Mouse (Mus musculus): ENCODE data around the gene Bcl7a. TPM values are rescaled to one million over a fixed set of nuclear protein-coding genes. Genes with fewer than 3 reads are reported as not detected.

Gene Bcl7a
- total RNA-seq, 2 experiments from 2014 or later: 14.1 to 14.8 TPM

DNA sequence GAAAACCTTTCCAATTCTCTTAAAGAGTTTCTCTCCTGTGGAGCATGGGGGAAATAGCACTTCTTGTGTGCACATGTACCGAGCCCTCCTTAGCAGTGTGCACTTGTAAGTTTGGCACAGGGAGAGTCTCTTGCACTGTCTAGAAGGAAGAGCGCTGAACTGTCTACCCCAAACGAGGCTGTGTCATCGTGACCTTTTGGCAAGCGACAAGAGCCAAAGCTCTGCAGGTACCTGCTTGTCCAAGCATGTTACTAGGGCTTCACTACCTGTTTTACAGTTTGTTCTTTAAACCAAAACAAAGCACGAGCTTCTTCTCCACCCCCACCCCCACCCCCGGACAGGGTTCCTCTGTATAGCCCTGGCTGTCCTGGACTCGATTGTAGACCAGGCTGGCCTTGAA is 15.9 kb upstream of the Bcl7a start:
- no peak for DNase-seq

DNA sequence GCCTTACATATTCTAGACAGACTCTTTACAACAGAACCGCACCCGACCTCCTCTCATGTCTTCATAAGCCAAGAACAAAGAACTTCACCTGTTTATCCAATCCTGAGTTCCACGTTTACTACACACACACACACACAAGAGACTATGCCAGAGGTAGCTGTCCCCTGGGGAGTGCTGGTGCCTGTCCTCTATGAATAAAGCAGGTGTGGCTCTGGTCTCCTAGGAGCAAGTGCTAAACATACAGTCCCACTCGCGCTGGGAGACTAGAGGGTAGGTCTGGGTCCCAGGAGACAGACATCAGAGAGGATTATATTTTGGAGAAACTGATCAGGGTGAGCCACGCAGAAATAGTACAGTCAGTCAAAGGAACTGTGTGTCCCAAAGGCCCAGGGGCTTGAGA is 10.1 kb upstream of the Bcl7a start:
- DNase-seq: no peak

DNA sequence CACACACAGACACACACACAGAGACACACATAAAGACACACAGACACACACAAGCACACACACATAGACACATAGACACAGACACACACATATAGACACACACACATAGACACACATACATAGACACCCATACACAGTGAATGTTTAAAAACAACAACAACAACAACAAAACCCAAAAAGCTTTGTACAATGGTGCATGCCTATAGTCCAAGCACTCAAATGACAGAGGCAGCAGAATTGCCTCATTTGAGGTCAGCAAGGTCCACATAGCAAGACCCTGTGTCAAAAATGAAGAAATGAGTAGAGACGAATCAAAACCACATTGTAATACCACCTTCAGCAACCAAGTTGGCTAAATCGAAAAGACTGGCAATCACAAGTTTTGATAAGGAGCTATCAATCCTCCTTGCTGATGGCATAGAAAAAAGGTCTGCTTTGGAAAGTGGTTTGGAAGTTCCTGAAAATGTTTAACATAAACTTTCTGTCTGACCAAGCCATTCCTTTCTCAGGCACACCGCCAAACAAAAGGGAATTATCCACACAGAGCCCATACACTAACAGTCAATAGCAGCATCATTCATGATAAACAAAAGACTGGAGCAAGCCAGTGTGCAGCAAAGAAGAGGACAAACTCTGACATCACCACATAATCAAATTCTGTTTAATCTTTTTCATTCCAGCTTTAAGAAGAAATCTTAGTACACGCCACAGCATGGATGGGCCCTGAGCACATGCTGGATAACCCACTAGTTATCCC is 7.3 kb upstream of the Bcl7a start:
- no peak for DNase-seq

DNA sequence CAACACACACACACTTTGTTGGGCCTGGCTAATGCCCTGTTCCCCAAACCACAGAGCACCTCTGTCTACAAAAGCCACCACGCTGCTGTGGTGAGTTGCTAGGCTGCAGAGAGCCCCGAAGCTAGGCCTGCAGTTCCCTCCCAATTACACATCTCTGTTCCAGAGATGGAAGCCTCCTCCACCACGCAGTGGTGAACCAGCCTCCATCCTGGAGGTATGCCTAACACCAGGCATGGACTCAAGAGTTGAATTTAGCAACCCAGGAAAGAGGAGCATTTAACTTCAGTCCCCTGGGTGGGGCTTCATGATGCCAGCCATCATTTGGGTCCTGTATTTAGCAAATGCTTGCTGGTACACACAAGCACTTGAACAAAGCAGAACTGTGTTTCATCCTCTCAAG is 5.2 kb upstream of the Bcl7a start:
- no peak for DNase-seq

DNA sequence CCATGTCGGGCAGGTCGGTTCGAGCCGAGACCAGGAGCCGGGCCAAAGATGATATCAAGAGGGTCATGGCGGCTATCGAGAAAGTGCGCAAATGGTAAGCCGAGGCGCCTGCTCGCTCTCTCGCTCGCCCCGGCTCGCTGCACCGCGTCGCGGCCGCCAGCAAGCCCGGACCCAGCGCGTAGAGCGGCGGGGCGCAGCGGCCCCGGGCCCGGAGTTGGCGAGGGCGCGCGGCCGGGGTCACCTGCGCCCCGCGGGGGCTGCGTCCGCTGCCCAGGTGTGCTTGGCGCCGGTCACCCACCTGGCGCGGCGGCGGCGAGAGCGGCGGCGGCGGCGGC is 961 bp downstream of the Bcl7a start:
- DNase-seq: no peak

DNA sequence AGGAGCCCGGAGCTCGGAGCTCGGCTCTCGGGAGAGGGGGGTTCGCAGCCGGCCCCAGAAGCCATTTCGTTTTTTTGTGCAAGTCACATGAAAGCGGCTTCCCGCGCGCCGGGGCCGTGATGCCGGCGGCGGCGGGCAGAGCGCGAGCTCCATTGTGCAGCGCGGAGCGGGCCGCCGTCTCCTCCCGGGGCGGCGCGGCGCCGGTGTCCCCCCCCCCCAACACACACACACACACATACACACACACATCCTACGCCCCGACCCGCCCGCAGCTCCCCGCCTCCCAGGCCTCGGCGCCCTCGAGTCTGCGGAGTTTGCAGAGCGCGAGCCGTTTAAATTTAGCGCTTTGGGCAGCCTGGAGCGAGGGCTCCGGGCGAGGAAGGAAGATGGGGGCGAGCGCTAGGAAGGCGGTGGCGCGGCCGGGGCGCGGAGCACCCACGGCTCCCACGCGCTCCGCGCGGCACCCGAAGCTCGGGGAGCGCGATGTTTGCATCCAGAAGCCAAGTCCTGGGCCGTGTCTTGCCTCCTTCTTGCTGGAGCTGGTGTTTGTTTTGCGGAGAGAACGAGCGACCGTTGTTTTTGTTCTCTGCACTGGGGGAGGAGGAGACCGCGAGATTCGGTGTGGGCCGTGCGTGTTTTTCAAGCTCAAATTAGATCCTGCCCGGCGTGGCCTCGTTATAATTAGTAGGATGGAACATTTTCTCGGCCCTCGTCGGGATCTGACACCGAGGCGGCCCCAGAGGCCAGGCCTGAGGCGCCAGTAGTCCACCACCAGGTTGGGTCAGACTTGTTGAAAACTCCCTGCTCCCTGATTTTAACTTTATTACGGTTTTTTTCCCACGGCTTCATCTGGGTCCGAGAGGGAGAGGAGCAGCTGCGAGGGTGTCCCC is 1.6 kb downstream of the Bcl7a start:
- DNase-seq: peak; percentile 69

DNA sequence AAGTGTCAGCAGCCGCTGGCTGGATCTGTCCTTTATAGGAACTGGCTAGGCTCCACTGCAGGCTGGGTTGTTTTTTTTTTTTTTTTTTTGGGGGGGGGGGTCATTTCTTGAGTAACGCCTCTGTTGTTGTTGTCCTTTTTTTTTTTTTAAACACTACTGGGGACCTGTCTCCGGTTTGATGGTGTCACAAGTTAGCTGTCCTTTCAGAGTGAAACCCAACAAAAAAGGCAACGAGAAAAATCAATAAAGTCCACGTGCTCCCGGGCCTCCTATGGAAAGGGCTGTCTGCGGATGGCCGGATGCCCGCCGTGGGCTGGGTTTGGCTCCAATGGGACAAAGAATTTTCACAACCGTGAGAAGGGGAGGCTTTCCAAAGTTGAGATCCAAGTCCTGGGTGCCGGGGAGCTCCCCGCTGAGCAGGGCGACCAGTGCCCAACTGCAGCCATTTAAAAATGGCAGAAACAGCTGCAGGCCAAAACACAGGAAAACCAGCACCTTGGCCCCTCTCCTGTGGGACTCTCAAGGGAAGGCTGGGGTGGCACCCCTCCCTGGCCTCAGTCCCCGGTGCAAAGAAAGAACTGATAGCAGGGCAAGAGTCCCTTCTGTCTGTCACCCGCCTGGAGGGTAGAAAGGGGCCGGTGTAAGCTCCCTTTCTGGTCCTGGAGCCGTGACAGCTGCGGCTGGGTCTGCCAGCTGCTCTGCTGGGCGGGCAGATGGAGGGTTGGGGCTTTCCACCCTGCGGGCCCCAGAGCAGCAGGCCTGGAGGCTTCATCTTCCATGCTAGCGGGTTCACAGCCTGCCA is 2.4 kb downstream of the Bcl7a start:
- peak; percentile 85 for DNase-seq

DNA sequence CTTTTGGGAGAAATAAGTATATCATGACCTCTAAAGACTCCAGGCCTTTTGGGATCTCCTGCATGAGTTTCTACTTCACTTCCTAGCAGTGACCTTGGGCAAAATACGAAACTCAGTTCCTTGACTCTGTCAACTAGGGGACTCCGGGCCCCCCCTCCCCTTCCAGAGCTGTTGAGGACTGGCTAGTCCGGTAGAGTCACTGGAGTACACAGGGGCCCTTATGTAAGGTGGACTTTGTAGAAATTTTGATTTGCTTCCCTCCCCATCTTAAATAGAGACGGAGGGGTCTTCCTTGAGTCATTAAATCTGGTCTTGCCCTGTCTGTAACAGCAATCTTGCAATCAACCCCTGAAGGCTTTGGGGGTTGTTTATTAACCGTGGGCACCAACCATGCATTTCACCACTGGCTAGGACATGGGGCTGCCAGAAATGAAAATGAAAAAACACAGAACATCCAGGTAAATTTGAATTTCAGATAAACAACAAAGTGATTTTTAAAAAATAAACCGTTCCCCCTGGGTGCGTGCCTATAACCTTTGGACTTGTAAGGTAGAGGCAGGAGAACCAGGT is 3.2 kb downstream of the Bcl7a start:
- no peak for DNase-seq

DNA sequence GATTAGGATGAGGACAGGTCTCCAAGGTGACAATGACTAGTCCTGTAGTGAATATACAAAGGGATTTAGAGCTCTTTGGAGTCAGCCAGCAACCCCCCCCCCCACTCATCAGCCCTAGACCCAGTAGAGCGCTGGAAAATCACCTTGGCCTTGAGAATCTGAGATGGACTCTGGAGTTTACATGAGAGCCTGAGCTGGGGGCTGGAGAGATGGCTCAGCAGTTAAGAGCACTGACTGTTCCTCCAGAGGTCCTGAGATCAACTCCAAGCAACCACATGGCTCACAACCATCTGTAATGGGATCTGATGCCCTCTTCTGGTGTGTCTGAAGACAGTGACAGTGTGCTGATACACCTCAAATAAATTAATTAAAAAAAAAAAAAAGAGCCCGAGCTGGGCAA is 4.4 kb downstream of the Bcl7a start:
- DNase-seq: no peak

DNA sequence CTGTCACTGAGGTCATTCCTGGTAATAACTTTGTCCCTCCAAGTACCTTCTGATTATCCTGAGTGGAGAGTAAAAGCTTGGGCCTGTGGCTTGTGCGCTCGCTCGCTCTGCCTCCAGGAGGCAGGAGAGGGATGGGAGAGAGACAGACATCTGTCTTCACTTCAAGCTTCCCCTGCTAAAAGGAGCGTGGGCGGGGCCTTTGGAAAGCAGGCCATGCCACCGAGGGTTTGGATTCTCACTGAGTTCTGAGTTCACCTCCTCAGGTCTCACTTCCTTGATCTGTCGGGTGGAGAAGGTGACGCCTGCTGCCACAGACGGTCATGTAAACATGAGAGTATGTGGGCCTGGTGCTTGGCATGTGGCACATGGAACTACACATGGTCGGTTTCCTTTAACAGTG is 6.8 kb downstream of the Bcl7a start:
- peak; percentile 68 for DNase-seq

DNA sequence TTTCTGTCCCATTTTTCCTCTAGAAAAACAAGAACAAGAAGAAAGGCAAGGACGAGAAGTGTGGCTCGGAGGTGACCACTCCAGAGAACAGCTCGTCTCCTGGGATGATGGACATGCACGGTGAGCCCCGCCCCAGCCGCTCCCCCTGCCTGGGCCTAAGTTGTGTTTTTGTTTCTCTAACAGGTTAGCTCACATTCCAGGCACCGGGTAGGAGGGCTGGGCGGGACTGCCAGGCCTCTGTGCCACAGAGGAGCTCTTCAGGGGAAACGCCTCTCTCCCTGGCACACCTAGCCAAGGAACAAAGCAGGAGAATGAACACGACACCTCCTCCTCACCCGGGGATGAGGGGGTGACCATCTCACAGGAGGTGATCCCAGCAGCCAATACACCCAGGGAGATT is 12.3 kb downstream of the Bcl7a start:
- DNase-seq: no peak

DNA sequence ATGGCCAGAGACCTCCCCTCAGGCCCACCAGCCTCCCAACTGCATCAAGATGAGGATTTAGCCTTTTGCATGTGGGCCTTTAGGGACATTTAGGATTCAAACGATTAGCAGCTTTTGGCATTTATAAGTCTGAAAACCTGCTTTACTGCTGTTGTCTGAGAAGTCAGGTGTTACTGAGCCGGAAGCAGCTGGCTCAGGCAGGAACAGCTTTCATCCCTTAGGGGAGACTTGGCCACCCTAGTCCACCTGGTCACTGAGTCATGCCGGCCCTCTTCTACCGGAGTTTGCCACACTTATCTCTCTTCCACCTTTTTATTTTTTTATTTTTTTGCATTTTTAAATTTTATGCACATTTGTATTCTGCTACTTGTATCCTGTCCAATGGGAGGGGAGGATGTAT is 13.6 kb downstream of the Bcl7a start:
- DNase-seq: no peak

DNA sequence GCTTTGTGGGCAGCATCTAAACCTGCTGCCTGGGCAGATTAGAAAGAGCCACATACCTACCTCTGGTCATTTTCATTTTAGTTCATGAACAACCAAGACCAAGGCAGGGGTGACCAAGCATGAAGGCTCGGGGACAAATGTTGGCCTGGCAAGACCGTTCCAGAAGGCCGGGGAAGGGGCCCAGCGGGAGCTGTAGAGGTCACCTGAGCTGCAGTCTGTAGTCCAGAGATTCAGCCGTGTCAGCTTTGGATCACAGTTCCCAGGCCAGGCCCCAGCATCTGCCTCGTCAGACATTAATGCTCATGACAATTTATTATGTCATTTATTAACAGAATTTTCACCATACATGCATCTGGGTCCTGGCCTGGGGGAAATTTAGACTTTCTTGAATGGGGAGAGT is 15.8 kb downstream of the Bcl7a start:
- DNase-seq: no peak

DNA sequence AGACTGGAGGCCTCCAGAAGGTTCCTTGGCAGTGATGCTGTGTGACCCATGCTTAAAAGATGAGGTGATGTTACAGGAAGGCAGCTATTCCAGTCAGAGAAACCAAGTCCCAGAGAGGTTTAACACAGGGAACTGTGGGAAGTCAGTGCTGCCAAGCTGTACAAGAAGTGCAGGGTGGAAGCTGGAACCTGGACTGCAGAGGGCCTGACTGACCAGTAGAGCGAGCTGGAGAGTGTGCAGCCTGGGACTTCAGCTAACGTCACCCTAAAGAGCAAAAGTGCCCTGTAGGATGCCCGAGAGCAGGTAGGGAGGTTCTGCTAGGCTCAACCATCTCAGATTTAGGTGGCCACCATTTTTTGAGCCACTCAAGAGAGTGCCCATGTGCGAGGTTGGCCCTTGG is 19.3 kb downstream of the Bcl7a start:
- DNase-seq: no peak

DNA sequence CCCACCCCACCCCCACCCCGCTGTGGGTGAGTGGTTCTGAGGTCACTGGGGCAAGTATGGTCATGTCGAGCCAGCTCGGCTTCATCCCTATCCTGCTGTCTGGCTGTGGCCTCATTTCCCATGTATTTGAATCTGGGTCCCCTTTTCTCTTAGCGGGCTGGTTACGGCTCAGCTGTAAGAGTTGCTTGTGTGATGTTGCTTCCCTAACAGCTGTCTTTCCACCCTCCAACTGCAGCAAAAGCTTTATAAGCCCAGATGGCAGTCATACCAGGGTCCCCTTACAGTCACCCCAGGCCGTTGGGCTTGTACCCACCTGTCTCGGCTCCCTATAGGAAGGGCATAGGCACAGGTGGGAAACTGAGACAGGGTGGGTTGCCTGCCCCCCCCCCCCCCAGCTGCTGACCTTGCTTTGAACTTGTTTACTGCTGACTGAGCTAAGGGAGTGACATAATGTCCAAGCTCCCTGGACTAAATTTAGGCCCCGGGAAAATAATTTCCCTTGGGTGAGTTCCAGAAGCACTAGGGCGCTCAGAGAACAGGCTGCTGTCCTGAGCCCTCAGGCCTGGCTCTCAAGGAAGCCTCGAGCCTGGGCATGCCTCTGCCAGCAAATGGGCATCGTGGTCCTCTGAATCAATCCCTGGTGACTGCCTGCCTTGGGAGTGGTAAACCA is 20.8 kb downstream of the Bcl7a start:
- peak; percentile 76 for DNase-seq

DNA sequence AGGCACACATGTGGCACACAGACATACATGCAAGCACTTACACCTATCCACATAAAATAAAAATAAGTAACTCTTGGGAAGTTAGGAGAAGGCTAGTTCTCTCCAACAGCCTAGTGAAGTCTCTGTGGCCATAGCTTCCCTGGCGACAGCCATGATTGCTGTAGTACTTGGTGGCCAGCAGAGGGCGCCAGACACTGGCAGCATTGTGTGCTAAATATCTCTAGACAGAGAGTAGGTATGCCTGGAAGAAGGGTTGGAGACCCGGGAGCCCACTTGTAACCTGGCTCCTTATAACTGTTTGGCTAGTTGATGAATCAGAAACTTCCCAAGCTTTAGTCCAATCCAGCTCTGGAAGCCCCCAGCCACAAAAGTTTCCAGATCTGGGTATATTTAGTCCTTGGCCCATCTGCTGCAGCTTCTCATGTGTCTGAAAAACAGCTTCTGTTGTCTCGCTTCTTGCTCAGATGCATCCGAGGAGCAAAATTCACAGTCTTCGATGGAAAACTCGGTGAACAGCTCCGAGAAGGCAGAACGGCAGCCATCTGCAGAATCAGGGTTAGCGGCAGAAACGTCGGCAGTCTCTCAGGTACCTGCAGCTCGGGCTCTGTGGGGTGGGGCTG is 25.3 kb downstream of the Bcl7a start:
- DNase-seq: peak; percentile 56

DNA sequence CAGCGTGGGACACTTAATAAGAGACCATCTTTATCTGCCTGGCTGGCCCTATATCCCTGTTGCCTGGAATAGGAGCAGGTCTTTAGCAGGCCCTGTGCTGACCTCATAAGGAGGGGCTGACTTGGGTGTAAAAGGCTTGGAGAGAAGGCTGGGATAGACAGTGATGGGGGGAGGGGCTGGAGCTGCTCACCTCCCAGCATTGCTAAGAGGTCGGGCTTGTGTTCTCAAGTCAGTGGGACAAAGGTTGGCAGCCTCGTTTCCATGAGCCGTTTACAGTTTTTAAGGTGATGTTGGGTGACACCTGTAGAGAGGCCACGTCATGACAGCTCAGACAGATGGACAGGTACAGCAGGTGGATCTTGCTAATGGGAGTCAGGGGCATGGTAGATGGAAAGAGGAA is 26.4 kb downstream of the Bcl7a start:
- no peak for DNase-seq

DNA sequence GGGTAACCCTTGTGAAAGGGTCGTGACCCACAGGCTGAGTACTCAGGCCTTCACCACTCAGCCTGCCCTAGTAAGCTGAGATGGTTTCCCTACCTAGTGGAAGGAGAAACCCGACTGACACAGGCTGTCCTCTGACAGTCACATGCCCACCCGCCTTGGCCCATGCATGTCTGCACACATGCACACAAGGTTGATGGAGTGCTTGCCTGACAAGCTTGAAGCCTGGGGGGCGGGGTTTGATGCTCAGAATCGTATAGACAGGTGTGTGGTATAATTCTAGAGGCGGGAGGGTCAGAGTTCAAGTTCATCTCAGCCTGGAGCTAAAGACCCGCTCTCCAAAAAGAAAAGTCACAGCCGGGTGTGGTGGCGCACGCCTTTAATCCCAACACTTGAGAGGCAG is 31.6 kb downstream of the Bcl7a start:
- no peak for DNase-seq

DNA sequence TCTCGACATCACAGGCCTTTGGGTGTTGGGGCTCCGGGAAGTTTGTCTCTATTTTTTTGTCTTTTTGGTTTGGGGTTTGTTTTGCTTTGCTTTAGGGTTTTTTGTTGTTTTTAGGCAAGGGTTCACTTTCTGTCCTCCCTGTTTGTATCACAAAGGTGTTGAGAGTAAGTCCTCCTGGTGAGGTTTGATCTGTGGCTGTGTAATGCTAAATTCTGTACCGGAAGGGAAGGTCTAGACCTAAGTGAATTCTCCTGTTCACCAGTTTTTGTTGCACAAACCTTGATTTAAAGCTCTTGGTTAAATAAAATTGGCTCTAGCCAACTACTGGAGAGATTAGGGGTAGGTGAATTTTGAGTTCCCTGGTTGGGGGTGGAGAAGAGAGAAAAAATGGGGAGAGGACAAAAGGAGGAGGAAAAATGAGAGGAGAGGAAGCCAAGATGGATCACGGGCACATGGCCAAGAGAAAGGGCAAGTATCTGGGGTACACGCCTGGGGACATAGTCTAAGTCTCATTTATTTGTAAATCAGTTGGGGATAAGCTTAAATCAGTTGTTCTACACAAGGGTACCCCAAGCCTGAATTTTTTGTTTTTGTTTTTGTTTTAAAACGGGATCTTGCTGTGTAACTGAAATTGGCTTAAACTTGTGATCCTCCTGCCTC is 32.3 kb downstream of the Bcl7a start:
- no peak for DNase-seq

DNA sequence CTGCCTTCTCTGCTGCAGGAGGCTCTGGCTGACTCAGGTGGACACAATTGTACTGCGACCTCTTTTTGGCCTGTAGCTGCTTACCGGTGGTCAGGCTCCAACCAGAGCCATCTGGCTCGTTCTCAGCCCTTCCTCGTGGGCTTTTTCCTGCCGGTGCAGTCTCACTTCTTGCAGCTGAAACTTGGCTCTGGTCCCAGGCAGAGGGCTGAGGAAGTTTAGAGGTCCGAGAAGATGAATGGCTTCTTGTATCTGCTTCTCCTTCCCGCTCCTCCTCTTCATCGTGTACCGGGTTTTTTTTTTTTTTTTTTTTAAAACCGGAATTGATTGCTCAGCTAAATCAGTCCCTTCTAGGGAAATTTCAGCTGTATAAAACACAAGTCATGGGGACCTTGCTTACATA is 32.9 kb downstream of the Bcl7a start:
- peak; percentile 78 for DNase-seq
